9 mouse cellular contexts compared by ENCODE assay signal in genomic region chr5:38479027-38479426, GRCm38 (mm10). TPM values are rescaled to one million over a fixed set of nuclear protein-coding genes. Genes with fewer than 3 reads are reported as not detected.
A peak's percentile ranks its signal among the peaks of the same experiment; 100 is the strongest.
DNase-seq lines count a peak whose midpoint lies in the region; ATAC-seq lines count a peak whose summit lies in the region.
"Had no signal": no experiment of that assay in that cellular context is flagged by ENCODE, and none has a peak within 500 bp of the region (broad histone marks: within the 10 kb centered on the region; RNA-seq: fewer than 3 reads in every experiment).

No protein-coding gene starts in this region.

- 28% methylated on average over 4 of the region's 4 CpGs for WGBS in hindbrain, embryonic 16.5 days
- WGBS in liver, embryonic 15.5 days (ENCODE audit: insufficient replicate concordance), result 9% methylated on average over 4 of the region's 4 CpGs
- WGBS in stomach, embryonic 15.5 days, result 31% methylated on average over 3 of the region's 4 CpGs

- H3K9me3 ChIP-seq in hindbrain, embryonic 16.5 days (ENCODE audit: control insufficient read depth, low read length), result no peaks in the 10 kb centered on the region
- H3K9me3 ChIP-seq in liver, embryonic 15.5 days (replicated peaks), result no peaks in the 10 kb centered on the region
- no peaks in the 10 kb centered on the region for H3K9me3 ChIP-seq in stomach, embryonic 15.5 days
- H3K9me3 ChIP-seq: hindbrain, embryonic 15.5 days had no signal

- no peak overlapping the region for H3K9ac ChIP-seq in hindbrain, embryonic 16.5 days (ENCODE audit: low read depth, low read length)
- H3K9ac ChIP-seq in liver, embryonic 15.5 days, result peak overlapping the region; percentile 64; the same call in 1 of the 2 replicates
- H3K9ac ChIP-seq in stomach, embryonic 15.5 days, result no peak overlapping the region
- H3K9ac ChIP-seq: hindbrain, embryonic 15.5 days had no signal

- no peak overlapping the region for H3K4me3 ChIP-seq in hindbrain, embryonic 16.5 days (ENCODE audit: low read length)
- H3K4me3 ChIP-seq in liver, embryonic 15.5 days (replicated peaks), result peak overlapping the region; percentile 59
- H3K4me3 ChIP-seq in stomach, embryonic 15.5 days (replicated peaks), result no peak overlapping the region; the same call in 1 of the 2 replicates
- H3K4me3 ChIP-seq: hindbrain, embryonic 15.5 days had no signal

- no peak overlapping the region for H3K27ac ChIP-seq in hindbrain, embryonic 16.5 days (ENCODE audit: low read depth, low read length)
- H3K27ac ChIP-seq in liver, embryonic 15.5 days (replicated peaks), result peak overlapping the region; percentile 81
- no peak overlapping the region for H3K27ac ChIP-seq in stomach, embryonic 15.5 days
- H3K27ac ChIP-seq: hindbrain, embryonic 15.5 days had no signal

- no peaks in the 10 kb centered on the region; the same call in 1 of the 2 replicates for H3K27me3 ChIP-seq in hindbrain, embryonic 16.5 days (replicated peaks; ENCODE audit: control insufficient read depth, insufficient read depth, low read length)
- H3K27me3 ChIP-seq in liver, embryonic 15.5 days, result no peaks in the 10 kb centered on the region
- no peaks in the 10 kb centered on the region for H3K27me3 ChIP-seq in stomach, embryonic 15.5 days (replicated peaks)
- H3K27me3 ChIP-seq: hindbrain, embryonic 15.5 days had no signal

- no peaks in the 10 kb centered on the region for H3K36me3 ChIP-seq in hindbrain, embryonic 16.5 days (ENCODE audit: control insufficient read depth, insufficient read depth, low read length)
- H3K36me3 ChIP-seq in liver, embryonic 15.5 days (replicated peaks), result peaks cover 18% of the 10 kb centered on the region
- H3K36me3 ChIP-seq in stomach, embryonic 15.5 days, result no peaks in the 10 kb centered on the region
- H3K36me3 ChIP-seq: hindbrain, embryonic 15.5 days had no signal

- H3K4me2 ChIP-seq in hindbrain, embryonic 16.5 days (ENCODE audit: low read length), result no peak overlapping the region
- peak overlapping the region; percentile 85 for H3K4me2 ChIP-seq in liver, embryonic 15.5 days
- H3K4me2 ChIP-seq in stomach, embryonic 15.5 days, result peak overlapping the region; percentile 8; the same call in 1 of the 2 replicates

- ATAC-seq in frontal cortex, adult (ENCODE audit: low TSS enrichment), result peak; percentile 31; the same call in 1 of the 2 replicates
- peak; percentile 38 for ATAC-seq in hindbrain, embryonic 16.5 days
- peak; percentile 63 for ATAC-seq in liver, embryonic 15.5 days (ENCODE audit: insufficient read depth)
- no peak for ATAC-seq in stomach, embryonic 15.5 days (ENCODE audit: insufficient read depth, low FRiP score, low read depth)

- H3K4me1 ChIP-seq in hindbrain, embryonic 16.5 days (ENCODE audit: control insufficient read depth, insufficient read depth, low read depth, low read length), result peaks cover 12% of the 10 kb centered on the region
- H3K4me1 ChIP-seq in liver, embryonic 15.5 days (replicated peaks), result peaks cover 51% of the 10 kb centered on the region
- peaks cover 3% of the 10 kb centered on the region; the same call in 1 of the 2 replicates for H3K4me1 ChIP-seq in stomach, embryonic 15.5 days

- no peak for DNase-seq in frontal cortex, adult 2 months (ENCODE audit: extremely low spot score in 1 of 2, low spot score in 1 of 2)
- DNase-seq in B cell, adult 2 months, result peak; percentile 37 to 44
- peak; percentile 57 for DNase-seq in cerebellum, adult 11 months
- no peak for DNase-seq in left cerebral cortex, adult 8-10 months (ENCODE audit: low spot score in 2 of 2)

RNA-seq across cellular contexts. Expression of gene Slc2a9, which starts 23.9 kb away (rescaled TPM):
- polyA plus RNA-seq in frontal cortex, adult 2 months (2012; rRNA removed), result 1.0 and 1.7 TPM in 2 replicates
- 0.44 and 0.77 TPM in 2 replicates for polyA plus RNA-seq in hindbrain, embryonic 16.5 days (2015; fragmentation: Nextera tagmentation; extraction: Ambion mirVana)
- polyA plus RNA-seq in liver, embryonic 15.5 days (2015; fragmentation: Nextera tagmentation; extraction: Ambion mirVana), result 2.3 and 2.6 TPM in 2 replicates
- 0.86 and 1.6 TPM in 2 replicates for polyA plus RNA-seq in stomach, embryonic 15.5 days (2015; fragmentation: Nextera tagmentation; extraction: Ambion mirVana)
- 1 to 10 TPM; 1.2 to 3.2 (median 2.2) TPM for total RNA-seq in left cerebral cortex, adult 8-10 months (2022)

Comparison
In these comparisons a context has a peak if more than half of its experiments do, and no peak if none do; other contexts are left out.
1. DNase-seq: peak in B cell, adult 2 months (2 of 2) and cerebellum, adult 11 months (single experiment); none in frontal cortex, adult 2 months (0 of 2) and left cerebral cortex, adult 8-10 months (0 of 2).